Comparison of ENCODE assay signal across 18 mouse cellular contexts in the genomic region with DNA sequence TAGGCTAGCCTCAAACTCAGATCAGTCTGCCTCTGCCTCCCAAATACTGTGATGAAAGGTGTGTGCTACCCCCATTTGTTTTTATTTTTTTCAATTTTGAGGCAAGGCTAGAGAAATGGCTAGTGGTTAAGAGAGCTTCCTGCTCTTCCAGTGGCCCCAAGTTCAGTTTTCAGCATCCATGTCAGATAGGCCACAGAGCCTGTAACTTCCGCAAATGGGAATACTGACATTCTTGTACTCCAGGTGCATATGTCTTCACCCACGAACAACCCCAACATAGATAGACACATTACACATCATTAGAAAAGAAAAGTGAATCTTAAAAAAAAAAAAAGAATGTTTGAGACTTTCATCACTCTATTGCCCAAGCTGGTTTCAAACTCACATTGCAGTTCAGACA.
"Had no signal": no experiment of that assay in that cellular context is flagged by ENCODE, and none has a peak within 500 bp of the region (broad histone marks: within the 10 kb centered on the region; RNA-seq: fewer than 3 reads in every experiment).

No protein-coding gene starts in this region.

- H3K9me3 ChIP-seq: liver, embryonic 15.5 days; midbrain, embryonic 10.5 days; midbrain, embryonic 12.5 days; neural tube, embryonic 13.5 days; neural tube, embryonic 15.5 days; stomach, embryonic 15.5 days had no signal

- H3K4me3 ChIP-seq: liver, embryonic 15.5 days; midbrain, embryonic 10.5 days; midbrain, embryonic 12.5 days; myocyte; neural tube, embryonic 13.5 days; neural tube, embryonic 15.5 days; stomach, embryonic 15.5 days had no signal

- H3K27me3 ChIP-seq: liver, embryonic 15.5 days; midbrain, embryonic 12.5 days; neural tube, embryonic 13.5 days; neural tube, embryonic 15.5 days; stomach, embryonic 15.5 days had no signal

- H3K27ac ChIP-seq: liver, embryonic 15.5 days; midbrain, embryonic 10.5 days; midbrain, embryonic 12.5 days; neural tube, embryonic 13.5 days; neural tube, embryonic 15.5 days had no signal

- H3K36me3 ChIP-seq: liver, embryonic 15.5 days; midbrain, embryonic 10.5 days; midbrain, embryonic 12.5 days; neural tube, embryonic 13.5 days; neural tube, embryonic 15.5 days; stomach, embryonic 15.5 days had no signal

- DNase-seq: lung, adult 18-20 months; lung, embryonic 14.5 days; lung, postnatal 10 days; lung, postnatal 4 days; midbrain, embryonic 14.5 days; right cerebral cortex, postnatal 14 days; spleen, adult 18-20 months; thymus, adult 2 months; thymus, postnatal 25 days; thymus, postnatal 4 days had no signal

- H3K9ac ChIP-seq: liver, embryonic 15.5 days; lung, embryonic 14.5 days; midbrain, embryonic 12.5 days; neural tube, embryonic 13.5 days; neural tube, embryonic 15.5 days; stomach, embryonic 15.5 days had no signal

- H3K4me2 ChIP-seq: liver, embryonic 15.5 days; lung, embryonic 14.5 days; midbrain, embryonic 12.5 days; neural tube, embryonic 13.5 days; neural tube, embryonic 15.5 days; stomach, embryonic 15.5 days had no signal

- ATAC-seq: midbrain, embryonic 16.5 days had no signal
